Mouse (Mus musculus): Measurements from ENCODE around the gene Golm1. TPM values are rescaled to one million over a fixed set of nuclear protein-coding genes. Genes with fewer than 3 reads are reported as not detected.
"Not testable (repeated sequence)": the region's sequence is repeated elsewhere in the genome, so short reads cannot be mapped to it uniquely, and the experiment has no call there.

Golm1 gene
- 10 to 100 TPM; 17.2 to 20.5 TPM for total RNA-seq (2021)

DNA sequence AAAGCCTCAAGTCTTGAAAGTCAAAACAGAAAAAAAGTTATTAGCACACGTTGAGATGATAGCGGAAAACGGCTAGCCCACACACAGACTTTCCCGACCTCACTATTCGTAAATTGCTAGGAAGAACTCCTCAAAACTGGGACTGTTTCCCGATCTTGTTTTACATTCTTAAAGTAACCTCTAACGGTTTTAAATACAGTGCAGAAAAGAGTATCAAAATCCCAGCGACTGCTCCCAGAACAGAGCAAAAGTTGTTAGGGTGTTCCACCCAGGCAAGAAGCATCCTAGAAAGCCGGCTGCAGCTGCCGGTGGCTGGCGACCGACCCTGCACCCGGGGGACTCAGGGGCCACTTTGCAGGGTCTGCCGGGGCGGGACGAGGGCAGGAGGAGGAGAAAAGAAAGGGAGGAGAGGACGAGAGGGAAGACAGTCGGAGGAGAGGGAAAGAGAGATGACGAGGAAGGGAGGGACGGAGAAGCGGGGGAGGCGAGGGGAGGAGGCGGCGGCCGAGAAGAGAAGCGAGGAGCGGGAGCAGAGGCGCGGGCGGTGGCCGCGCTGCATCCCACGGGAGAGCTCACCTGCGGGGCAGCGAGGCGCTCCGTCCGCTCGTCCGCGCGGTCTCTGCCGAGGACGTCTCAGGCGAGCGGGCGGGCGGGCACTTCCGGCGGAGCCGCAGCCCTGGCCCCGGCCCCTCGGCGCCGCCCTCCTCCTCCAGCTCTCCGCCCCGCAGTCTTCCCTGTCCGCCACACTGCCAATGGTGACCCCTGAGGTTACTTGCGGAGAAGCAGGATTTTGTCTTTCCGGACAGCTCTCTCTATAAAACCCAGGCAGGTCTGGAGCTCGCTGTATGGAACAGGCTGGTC is at the start of gene Golm1:
TSS of gene Golm1 (minus strand) at position 661 of the 861 bp plus-strand sequence.
- peak; percentile 47 to 62 for DNase-seq (ENCODE audit: low spot score in 2 of 2)
- intact Hi-C loops (cut with DNase I), result no loop called here

- DNase-seq (ENCODE audit: low spot score in 2 of 2); intact Hi-C loops (cut with DNase I): not testable (repeated sequence)
These were observed 46.5 kb upstream of the Golm1 start for GRCm38 (mm10) chr13:59722089-59722488.

- intact Hi-C loops (cut with DNase I), result no loop called here
- no peak for DNase-seq (ENCODE audit: low spot score in 2 of 2)
These were observed 43.9 kb upstream of the Golm1 start for GRCm38 (mm10) chr13:59719475-59719874.

- DNase-seq (ENCODE audit: low spot score in 2 of 2); intact Hi-C loops (cut with DNase I): not testable (repeated sequence)
These were observed 43.3 kb upstream of the Golm1 start for GRCm38 (mm10) chr13:59718857-59719440.

DNA sequence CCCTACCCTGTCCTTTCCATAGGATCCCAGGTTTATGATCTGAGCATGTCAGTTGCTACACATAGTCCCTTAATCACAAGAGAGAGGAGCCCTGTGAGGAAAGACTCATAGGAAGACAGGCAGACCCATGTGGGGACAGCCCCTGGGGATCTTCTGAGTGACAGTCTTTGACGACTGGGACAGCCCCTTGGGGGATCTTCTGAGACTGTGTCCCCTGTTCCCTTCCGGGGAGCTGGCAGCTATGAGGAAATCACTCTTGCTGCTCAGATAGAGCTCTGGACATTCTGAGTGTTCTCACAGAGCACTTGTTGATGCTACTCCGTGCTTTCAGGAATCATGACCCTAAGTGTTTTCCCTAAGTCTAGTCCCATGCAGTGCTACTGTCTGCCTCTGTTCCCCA is 38.1 kb upstream of the Golm1 start:
- no peak for DNase-seq (ENCODE audit: low spot score in 2 of 2)
- intact Hi-C loops (cut with DNase I), result no loop called here

DNA sequence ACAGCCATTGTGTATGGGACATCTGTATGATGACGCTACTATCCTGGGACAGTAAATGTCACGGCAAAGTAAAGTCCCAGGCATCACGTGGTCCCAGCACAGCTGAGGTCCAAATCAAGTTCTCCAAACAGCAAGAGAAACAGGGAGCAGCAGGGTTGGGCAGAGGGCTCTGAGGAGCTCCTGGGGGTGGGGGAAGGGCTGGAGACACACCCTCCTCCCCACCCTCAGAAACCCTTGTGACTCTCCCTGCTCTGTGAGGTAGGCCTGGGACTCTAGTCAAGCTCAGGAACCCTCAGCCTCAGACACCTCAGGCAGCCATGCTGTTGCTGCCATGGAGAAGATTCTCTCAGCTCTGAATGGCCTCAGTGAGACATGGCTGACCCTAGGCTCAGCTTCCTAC is 36.4 kb upstream of the Golm1 start, which contains the start of gene Spata31d1b:
TSS of gene Spata31d1b (plus strand) at position 301 of the 400 bp plus-strand sequence.
- intact Hi-C loops (cut with DNase I), result not testable (repeated sequence)

GRCm38 (mm10) chr13:59710230-59710629 is 34.6 kb upstream of the Golm1 start, which contains the start of gene Spata31d1a:
Gene Spata31d1a (minus strand): TSS chr13:59710330.
- DNase-seq (ENCODE audit: low spot score in 2 of 2), result no peak
- intact Hi-C loops (cut with DNase I), result no loop called here

More for the DNA sequence above, 36.4 kb upstream of the Golm1 start, which contains the start of gene Spata31d1b:
- not testable (repeated sequence) for DNase-seq (ENCODE audit: low spot score in 2 of 2)

GRCm38 (mm10) chr13:59704562-59704961 is 29.0 kb upstream of the Golm1 start:
- DNase-seq (ENCODE audit: low spot score in 2 of 2), result peak in 1 of 2 experiments; percentile 18
- intact Hi-C loops (cut with DNase I), result no loop called here

GRCm38 (mm10) chr13:59703514-59703913 is 27.9 kb upstream of the Golm1 start:
- DNase-seq (ENCODE audit: low spot score in 2 of 2), result peak; percentile 50 to 53
- intact Hi-C loops (cut with DNase I), result no loop called here

- DNase-seq (ENCODE audit: low spot score in 2 of 2); intact Hi-C loops (cut with DNase I): not testable (repeated sequence)
These were observed 24.5 kb upstream of the Golm1 start for GRCm38 (mm10) chr13:59700137-59700536.

- intact Hi-C loops (cut with DNase I), result no loop called here
- peak in 1 of 2 experiments; percentile 38 for DNase-seq (ENCODE audit: low spot score in 2 of 2)
These were observed 23.5 kb upstream of the Golm1 start for GRCm38 (mm10) chr13:59699131-59699530.

DNA sequence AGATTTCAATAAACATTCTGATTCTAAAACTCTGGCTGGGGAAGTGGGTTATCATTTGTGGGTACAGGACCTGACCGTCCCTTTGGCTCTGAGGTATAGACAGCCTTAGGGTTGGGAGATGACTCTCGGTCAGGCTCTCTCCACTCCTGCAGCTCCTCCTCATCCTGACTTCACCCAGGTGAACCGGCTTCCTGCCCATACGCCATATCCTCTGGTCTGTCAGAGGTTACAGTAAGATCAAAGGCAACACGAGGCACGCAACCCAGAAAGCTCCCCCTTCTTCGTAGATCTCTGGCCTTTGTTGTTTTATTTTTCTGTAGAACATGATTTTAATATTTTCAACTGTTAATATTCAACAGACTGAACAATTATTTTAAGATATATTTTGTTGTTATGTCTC is 20.2 kb upstream of the Golm1 start:
- DNase-seq (ENCODE audit: low spot score in 2 of 2), result no peak
- intact Hi-C loops (cut with DNase I), result no loop called here

GRCm38 (mm10) chr13:59694008-59694407 is 18.4 kb upstream of the Golm1 start, which contains the start of gene 4921517D22Rik:
Gene 4921517D22Rik (minus strand): TSS chr13:59694108.
- no peak for DNase-seq (ENCODE audit: low spot score in 2 of 2)
- intact Hi-C loops (cut with DNase I), result no loop called here

GRCm38 (mm10) chr13:59691478-59691877 is 15.9 kb upstream of the Golm1 start:
- intact Hi-C loops (cut with DNase I), result no loop called here
- no peak for DNase-seq (ENCODE audit: low spot score in 2 of 2)

DNA sequence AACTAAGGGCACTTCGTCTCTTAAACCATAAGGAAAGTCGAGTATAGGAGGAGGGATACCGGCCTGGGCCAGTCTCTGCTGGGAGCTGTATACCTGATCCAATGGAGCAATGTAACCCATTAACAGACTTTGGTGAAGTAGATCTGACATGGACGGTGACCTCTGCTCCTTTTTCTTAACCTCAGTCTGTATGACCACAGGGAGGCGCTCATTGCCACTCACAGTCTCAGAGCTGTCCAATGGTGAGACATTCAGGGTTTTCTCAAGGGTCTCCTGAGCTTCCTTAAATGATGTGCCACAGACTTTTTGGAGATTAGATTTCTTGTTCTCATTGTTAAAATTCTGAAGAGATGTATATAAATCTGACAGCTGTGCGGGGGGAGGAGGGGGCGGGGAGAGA is 15.0 kb upstream of the Golm1 start:
- no peak for DNase-seq (ENCODE audit: low spot score in 2 of 2)
- intact Hi-C loops (cut with DNase I), result no loop called here

GRCm38 (mm10) chr13:59689843-59690242 is 14.2 kb upstream of the Golm1 start:
- intact Hi-C loops (cut with DNase I), result no loop called here
- no peak for DNase-seq (ENCODE audit: low spot score in 2 of 2)

- no peak for DNase-seq (ENCODE audit: low spot score in 2 of 2)
- intact Hi-C loops (cut with DNase I), result no loop called here
These were observed 13.7 kb upstream of the Golm1 start for GRCm38 (mm10) chr13:59689313-59689712.

DNA sequence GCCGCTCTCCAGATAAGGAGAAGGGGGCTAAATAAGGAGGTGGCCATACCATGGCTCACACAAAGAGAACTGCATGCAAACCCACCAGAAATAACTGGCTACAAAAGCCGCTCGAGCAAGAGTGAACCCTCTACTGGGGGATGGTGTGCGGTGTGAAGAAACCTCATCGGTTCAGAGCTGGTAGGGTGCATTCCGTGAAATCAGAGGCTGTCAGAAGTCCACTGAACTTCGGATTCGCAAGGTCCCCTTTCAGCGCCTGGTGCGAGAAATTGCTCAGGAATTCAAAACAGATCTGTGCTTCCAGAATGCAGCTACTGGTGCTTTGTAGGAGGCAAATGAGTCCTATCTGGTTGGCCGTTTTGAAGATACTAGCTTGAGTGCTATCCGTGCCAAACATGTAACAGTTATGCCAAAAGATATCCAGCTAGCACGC is 12.7 kb upstream of the Golm1 start:
- DNase-seq (ENCODE audit: low spot score in 2 of 2), result no peak

GRCm38 (mm10) chr13:59685236-59685635 is 9.6 kb upstream of the Golm1 start:
- intact Hi-C loops (cut with DNase I), result no loop called here
- DNase-seq (ENCODE audit: low spot score in 2 of 2), result no peak

More for the DNA sequence above, 12.7 kb upstream of the Golm1 start:
- intact Hi-C loops (cut with DNase I), result no loop called here

DNA sequence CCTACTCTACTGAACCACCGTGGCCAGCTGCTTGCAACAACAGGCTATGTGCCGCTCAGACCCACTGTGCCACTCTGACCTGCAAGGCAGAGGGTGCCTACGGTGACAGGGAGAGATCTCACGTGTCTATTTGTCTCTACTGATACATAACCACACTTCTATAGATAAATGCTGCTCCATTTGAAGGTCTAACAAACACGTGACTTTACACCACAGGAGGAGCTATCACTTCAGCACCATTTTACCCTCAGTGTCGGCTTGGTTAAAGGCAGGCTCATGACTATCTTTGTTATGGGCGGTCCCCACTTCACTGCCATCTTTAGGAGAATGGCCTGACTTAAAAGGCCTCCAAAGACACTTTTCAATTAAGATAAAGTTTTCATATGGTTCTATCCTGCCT is 7.0 kb upstream of the Golm1 start:
- no peak for DNase-seq (ENCODE audit: low spot score in 2 of 2)
- intact Hi-C loops (cut with DNase I), result no loop called here

- DNase-seq (ENCODE audit: low spot score in 2 of 2), result no peak
- intact Hi-C loops (cut with DNase I), result no loop called here
These were observed 4.3 kb upstream of the Golm1 start for GRCm38 (mm10) chr13:59679908-59680307.

All from left cerebral cortex, postnatal 36 days (tissue).